Mouse (Mus musculus) left cerebral cortex, postnatal 14 days (tissue): ENCODE data around the gene Bsn. TPM values are rescaled to one million over a fixed set of nuclear protein-coding genes. Genes with fewer than 3 reads are reported as not detected.

ENCODE experiments used
- DNase-seq, 2 experiments: peaks; one replicate each; pipeline ENCODE4 v3.0.0; 2021 to 2022; ENCODE audit warnings: low spot score in 2 of 2, mixed read lengths in 1 of 2
- intact Hi-C: fragments of 180-260 bp; cut with DNase I; formaldehyde crosslinking; loops from one replicate; pipeline ENCODE4 v1.15.1; 2025
- total RNA-seq, 2 experiments: library from RNA; stranded (reverse); gene quantifications; 2 replicates each; pipeline ENCODE4 v1.2.3; 2021

Bsn gene
- total RNA-seq, 2 experiments from 2014 or later, result 223 to 244 TPM

- peak; percentile 57 to 76 for DNase-seq
- intact Hi-C loops, result no loop called here
Observed at GRCm38 (mm10) chr9:108157451-108157850, 32.7 kb downstream of the Bsn start.

- intact Hi-C loops, result no loop called here
- DNase-seq, result no peak
Observed at GRCm38 (mm10) chr9:108156786-108157185, 33.4 kb downstream of the Bsn start.

GRCm38 (mm10) chr9:108154814-108155213, 35.4 kb downstream of the Bsn start:
- intact Hi-C loops, result loop anchor here (5.0 kb wide), 1 partner anchor 32 kb away; no protein-coding TSS in a partner anchor
- no peak for DNase-seq

- intact Hi-C loops, result loop anchor here (2.0 to 5.0 kb wide), 2 partner anchors 17 to 34 kb away; no protein-coding TSS in a partner anchor
- DNase-seq, result peak in 1 of 2 experiments; percentile 56
Observed at GRCm38 (mm10) chr9:108153516-108154448, 36.4 kb downstream of the Bsn start.

GRCm38 (mm10) chr9:108150486-108150885, 39.7 kb downstream of the Bsn start:
- no peak for DNase-seq
- intact Hi-C loops, result loop anchor here (5.0 kb wide), 1 partner anchor 37 kb away; no protein-coding TSS in a partner anchor

GRCm38 (mm10) chr9:108149817-108150216, 40.4 kb downstream of the Bsn start:
- intact Hi-C loops, result loop anchor here (5.0 kb wide), 1 partner anchor 37 kb away; no protein-coding TSS in a partner anchor
- DNase-seq, result no peak

- no peak for DNase-seq
- intact Hi-C loops, result no loop called here
Observed at GRCm38 (mm10) chr9:108147606-108148005, 42.6 kb downstream of the Bsn start.

- intact Hi-C loops, result no loop called here
- no peak for DNase-seq
Observed at GRCm38 (mm10) chr9:108146451-108146850, 43.7 kb downstream of the Bsn start.

GRCm38 (mm10) chr9:108145740-108146139, 44.4 kb downstream of the Bsn start:
- intact Hi-C loops, result no loop called here

GRCm38 (mm10) chr9:108144371-108145270, 45.6 kb downstream of the Bsn start:
- intact Hi-C loops, result no loop called here
- DNase-seq, result peak in 1 of 2 experiments; percentile 60

More at GRCm38 (mm10) chr9:108145740-108146139, 44.4 kb downstream of the Bsn start:
- DNase-seq, result no peak

GRCm38 (mm10) chr9:108143470-108143869, 46.7 kb downstream of the Bsn start:
- intact Hi-C loops, result no loop called here
- no peak for DNase-seq

GRCm38 (mm10) chr9:108141387-108141786, 48.8 kb downstream of the Bsn start:
- intact Hi-C loops, result no loop called here

GRCm38 (mm10) chr9:108139963-108140695, 50.1 kb downstream of the Bsn start:
- peak in 1 of 2 experiments; percentile 60 for DNase-seq
- intact Hi-C loops, result loop anchor here (5.0 kb wide), 2 partner anchors 47 to 62 kb away; no protein-coding TSS in a partner anchor

More at GRCm38 (mm10) chr9:108141387-108141786, 48.8 kb downstream of the Bsn start:
- no peak for DNase-seq

GRCm38 (mm10) chr9:108139169-108139962, 50.8 kb downstream of the Bsn start:
- intact Hi-C loops, result loop anchor here (5.0 kb wide), 2 partner anchors 48 to 63 kb away; no protein-coding TSS in a partner anchor
- DNase-seq, result no peak

- DNase-seq, result no peak
- intact Hi-C loops, result loop anchor here (5.0 kb wide), 2 partner anchors 49 to 64 kb away; no protein-coding TSS in a partner anchor
Observed at GRCm38 (mm10) chr9:108138118-108138517, 52.1 kb downstream of the Bsn start.

GRCm38 (mm10) chr9:108137523-108137922, 52.7 kb downstream of the Bsn start:
- peak; percentile 88 to 94 for DNase-seq
- intact Hi-C loops, result loop anchor here (2.0 to 5.0 kb wide), 3 partner anchors 15 to 65 kb away; no protein-coding TSS in a partner anchor

GRCm38 (mm10) chr9:108136930-108137462, 53.2 kb downstream of the Bsn start:
- DNase-seq, result peak; percentile 68 to 81
- intact Hi-C loops, result loop anchor here (2.0 to 5.0 kb wide), 3 partner anchors 16 to 65 kb away; no protein-coding TSS in a partner anchor
